Mouse (Mus musculus) B cell, adult 2 months (primary cell): Measurements from ENCODE around the gene Ulk2.

ENCODE experiments used
- DNase-seq, 2 experiments: peaks; one replicate each; pipeline ENCODE4 v3.0.0; 2022

The Ulk2 gene

DNA sequence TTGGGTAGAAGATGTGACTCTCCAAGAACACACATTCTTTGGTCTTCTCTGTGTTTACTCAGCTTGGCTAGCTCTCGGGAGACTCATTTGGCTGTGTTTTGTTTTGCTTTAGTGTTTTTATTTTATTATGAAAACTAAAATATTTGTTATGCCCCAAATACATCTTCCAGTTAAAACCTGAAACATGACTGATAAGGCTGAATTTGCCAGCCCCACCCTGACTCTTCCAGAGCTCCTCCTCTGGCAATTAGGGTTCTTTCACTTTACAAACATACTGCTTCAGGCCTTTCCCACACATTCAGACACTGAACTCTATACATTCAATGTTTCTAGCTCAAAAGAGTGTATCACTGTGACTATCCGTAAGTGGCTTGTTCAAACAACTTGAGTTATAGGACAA lies 97.7 kb downstream of the Ulk2 start:
- DNase-seq = no peak

DNA sequence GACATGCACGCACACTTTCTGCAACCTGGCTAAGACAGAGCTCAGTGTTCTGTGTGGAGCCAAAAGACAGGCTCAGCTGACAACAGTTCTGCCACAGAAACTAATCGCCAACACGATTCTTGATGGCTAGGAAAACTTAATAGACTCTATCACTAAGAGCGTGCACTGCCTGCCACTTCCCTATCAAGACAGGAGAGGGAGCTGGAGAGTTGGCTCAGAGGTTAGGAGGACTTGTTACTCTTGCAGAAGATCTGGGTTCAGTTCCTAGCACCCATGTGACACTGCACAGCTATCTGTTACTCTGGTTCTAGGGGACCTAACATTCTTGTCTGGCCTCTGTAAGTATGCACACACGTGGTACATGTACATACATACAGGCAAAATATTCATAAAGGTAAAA lies 103.3 kb downstream of the Ulk2 start:
- peak; percentile 19 to 38 for DNase-seq

DNA sequence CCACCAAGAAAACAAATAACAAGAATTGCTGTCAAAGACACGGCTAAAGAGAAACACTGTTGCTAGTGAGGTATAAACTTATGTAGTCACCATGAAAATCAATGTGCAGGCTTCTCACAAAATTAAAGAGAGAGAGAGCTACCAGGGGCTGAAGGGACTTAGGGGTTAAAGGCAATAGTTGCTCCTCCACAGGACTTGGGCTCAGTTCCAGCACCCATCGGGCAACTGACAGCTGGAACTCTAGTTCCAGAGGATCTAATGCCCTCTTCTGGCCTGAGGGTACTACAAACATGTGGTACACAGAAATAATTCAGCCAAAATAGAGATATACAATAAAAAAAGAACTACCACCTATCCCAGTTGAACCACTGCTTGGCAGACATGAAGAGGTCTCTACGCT lies 107.7 kb downstream of the Ulk2 start:
- no peak for DNase-seq

DNA sequence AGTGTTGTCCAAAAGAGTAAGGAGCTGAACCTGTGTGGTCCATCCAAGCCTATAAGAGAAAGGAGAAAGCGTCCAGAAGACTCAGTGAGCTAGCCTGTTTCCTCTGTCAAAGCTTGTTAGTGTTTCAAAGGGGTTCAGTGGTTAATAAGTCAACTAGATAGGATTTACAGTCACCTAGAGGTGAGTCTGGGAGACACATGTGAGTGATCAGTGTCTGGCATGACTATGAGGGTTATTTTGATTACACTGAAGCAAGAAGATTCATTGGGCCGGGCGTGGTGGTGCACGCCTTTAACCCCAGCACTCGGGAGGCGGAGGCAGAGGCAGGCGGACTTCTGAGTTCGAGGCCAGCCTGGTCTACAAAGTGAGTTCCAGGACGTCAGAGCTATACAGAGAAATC lies 109.1 kb downstream of the Ulk2 start:
- no peak for DNase-seq

DNA sequence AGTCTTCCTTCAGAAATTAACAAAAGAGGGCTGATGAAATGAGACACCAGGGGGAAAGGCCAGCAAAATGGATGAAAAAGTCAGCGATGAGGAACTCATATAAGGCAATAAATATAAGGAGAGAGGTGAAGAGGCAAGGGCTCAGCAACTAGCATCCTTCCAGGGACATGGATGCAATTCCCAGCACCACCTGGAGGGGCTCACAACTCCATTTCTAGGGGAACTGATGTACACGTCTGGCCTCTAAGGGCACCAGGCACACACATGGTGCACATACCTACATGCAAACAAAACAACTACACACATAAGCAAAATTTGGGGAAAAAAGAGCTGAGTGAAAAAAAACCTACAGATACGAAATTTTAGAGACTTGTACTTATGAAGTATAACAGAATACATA lies 110.4 kb downstream of the Ulk2 start:
- DNase-seq = peak; percentile 14 to 25

DNA sequence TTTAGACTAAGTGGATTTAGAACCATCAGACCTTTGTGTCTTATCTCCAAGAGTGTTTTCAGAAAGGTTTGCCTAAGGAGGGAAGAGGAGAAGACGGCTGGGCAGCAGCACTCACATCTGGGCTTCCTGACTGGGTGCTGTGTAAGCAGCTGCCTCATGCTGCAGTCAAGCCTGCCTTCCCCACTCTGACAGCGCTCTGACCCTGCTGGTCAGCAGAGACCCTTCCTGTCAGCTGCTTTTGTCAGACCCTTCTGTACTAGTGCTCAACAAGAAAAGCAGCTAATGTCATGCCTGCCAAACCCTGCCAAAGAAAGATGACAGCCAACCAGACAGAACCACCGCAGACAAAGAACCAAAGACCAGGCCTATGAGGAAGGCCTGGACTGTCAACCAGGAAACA lies 111.1 kb downstream of the Ulk2 start:
- DNase-seq = no peak

DNA sequence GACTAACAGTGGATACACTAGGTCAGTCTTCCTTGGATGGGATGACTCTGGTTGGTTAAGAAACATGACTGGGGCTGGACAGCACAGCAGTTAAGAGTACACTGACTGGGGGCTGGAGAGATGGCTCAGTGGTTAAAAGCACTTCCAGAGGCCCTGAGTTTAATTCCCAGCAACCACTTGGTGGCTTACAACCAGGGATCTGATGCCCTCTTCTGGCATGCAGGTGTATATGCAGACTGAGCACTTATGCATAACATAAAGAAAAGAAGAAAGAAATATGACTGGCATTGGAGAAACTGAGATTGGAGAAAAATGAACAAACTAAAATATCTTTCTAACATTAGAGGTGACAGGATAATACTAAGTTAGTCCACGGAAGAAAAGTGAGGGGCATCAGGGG lies 114.4 kb downstream of the Ulk2 start:
- DNase-seq = no peak

DNA sequence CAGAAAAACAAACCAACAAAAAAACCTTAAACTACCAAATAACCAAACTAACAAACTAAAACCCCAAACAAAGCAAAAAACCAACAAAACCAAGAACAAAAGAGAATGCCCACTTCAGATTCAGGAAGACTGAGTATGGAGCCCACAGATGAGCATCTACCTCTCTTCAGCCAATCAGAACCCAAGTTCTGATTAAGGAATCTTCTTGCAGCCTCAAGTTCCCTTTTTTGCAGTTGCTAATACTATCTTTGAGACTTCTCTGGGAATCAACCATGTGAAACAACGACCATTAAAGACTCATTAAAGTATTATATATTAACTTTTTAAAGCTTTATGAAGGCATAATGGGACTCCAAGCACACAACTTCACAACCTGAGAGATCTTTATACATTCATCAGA lies 117.6 kb downstream of the Ulk2 start:
- DNase-seq = no peak

DNA sequence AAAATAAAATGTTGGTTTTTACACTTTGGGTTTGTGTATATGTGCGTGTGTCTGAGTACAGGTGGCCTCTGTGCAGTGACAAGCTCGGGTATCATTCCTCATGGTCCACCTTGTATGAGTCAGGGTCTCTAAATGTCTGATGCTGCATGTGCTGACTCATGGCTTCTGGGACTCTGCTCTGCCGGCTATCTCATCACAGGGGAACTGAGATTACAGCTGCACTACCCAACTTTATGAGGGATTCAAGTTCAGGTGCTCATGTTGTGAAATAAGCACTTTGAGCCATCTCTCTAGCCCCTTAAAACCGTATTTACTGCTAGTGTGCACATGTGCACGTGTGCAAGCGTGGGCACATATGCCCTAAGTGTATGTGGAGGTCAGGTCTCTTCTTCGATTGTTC lies 122.2 kb downstream of the Ulk2 start:
- no peak for DNase-seq

DNA sequence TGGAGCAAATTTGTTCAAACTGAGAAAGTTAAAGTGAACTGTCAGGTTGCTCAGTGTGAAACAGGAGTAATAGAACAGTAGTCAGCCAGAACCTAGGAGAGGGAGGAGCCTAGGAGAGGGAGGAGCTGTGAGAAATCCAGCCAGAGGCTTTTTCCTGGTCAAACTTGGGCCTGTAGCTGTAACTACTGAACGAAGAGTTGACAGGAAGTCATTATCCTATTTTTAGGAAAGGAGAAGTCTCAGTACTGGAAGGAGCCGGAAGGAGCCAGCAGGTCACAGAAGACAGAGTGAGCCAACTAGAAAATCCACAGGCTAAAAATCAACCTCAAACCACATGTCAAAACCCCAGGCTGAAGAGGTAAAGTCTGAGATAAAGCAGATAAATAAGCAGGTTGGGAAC lies 126.8 kb downstream of the Ulk2 start:
- DNase-seq = no peak
